Mouse (Mus musculus): Measurements from ENCODE around the gene Actr1a.

Gene Actr1a

DNA sequence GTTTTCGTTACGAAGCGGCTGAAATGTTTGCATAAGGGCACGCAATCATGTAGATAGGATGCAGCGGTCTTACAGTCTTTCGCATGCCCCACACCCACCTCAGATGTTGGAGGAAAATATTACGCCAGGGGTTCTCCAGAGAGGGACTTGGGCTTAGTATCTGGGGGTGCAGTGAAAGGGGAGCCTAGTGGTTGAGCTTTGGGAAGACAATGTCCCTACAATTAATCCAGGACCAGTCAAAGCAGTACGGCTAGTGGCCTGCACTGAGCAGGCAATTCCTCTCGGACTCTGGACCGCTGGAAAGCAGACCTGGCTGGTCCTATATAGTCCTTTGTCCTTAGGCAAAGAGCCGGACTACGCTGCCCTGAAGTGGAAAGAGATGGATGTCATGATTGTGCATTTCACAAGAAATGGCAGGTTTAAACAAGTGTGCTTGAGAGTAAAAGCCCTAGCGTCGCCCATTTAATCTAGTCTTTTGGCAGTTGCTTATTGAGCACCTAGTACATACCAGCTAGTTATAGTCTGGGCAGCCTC lies 68.0 kb downstream of the Actr1a start:
- no peak for DNase-seq (ENCODE audit: low spot score)
